Mouse (Mus musculus): ENCODE data around the gene Mpl. TPM values are rescaled to one million over a fixed set of nuclear protein-coding genes. Genes with fewer than 3 reads are reported as not detected.

The Mpl gene
- polyA plus RNA-seq, 2 experiments = 0.12 to 0.23 TPM

- H3K9me3 ChIP-seq (ENCODE audit: control insufficient read depth, low read length) = no peaks in the 10 kb centered on the region
- no peak within 1 kb of the TSS for H3K9ac ChIP-seq (ENCODE audit: low read depth, low read length, severe bottlenecking)
- TF ChIP-seq POLR2A (IDR thresholded peaks at IDR 0.05; ENCODE audit: borderline replicate concordance, extremely low read depth, insufficient read depth, insufficient read length) = no peak
- H3K4me3 ChIP-seq (replicated peaks; ENCODE audit: low read length) = no peak within 1 kb of the TSS
- H3K27ac ChIP-seq (replicated peaks; ENCODE audit: low read depth, low read length) = no peak within 1 kb of the TSS
- H3K4me2 ChIP-seq (replicated peaks; ENCODE audit: low read depth, low read length, severe bottlenecking) = no peak within 1 kb of the TSS
- 81% methylated on average over 8 of the region's 8 CpGs for WGBS
- ATAC-seq (ENCODE audit: low FRiP score, low read depth) = no peak
- no peaks in the 10 kb centered on the region for H3K27me3 ChIP-seq (ENCODE audit: control insufficient read depth, insufficient read depth, low read length)
- H3K36me3 ChIP-seq (ENCODE audit: control insufficient read depth, insufficient read depth, low read length) = no peaks in the 10 kb centered on the region
- no peaks in the 10 kb centered on the region for H3K4me1 ChIP-seq (ENCODE audit: control insufficient read depth, insufficient read depth, low read length)
- no peak for DNase-seq (ENCODE audit: low spot score)
Measured at GRCm38 (mm10) chr4:118489717-118490132, 32.4 kb upstream of the Mpl start, which contains the start of gene Tie1. TSS of gene Tie1 (minus strand) at chr4:118490061.

- Histone ChIP-seq H3K27me3 (ENCODE audit: control insufficient read depth, insufficient read depth, low read length) (no peaks in the 10 kb centered on the region), H3K4me1 (ENCODE audit: control insufficient read depth, insufficient read depth, low read length) (no peaks in the 10 kb centered on the region), H3K9ac (ENCODE audit: low read depth, low read length, severe bottlenecking) (0 out of 2 replicates have a peak overlapping the region, but pooled peaks have one; percentile 4), H3K27ac (replicated peaks; ENCODE audit: low read depth, low read length) (no peak overlapping the region), H3K9me3 (ENCODE audit: control insufficient read depth, low read length) (no peaks in the 10 kb centered on the region), H3K36me3 (ENCODE audit: control insufficient read depth, insufficient read depth, low read length) (no peaks in the 10 kb centered on the region), H3K4me2 (replicated peaks; ENCODE audit: low read depth, low read length, severe bottlenecking) (no peak overlapping the region), H3K4me3 (replicated peaks; ENCODE audit: low read length) (no peak overlapping the region)
- no peak for TF ChIP-seq POLR2A (IDR thresholded peaks at IDR 0.05; ENCODE audit: borderline replicate concordance, extremely low read depth, insufficient read depth, insufficient read length)
- no peak for DNase-seq (ENCODE audit: low spot score)
- ATAC-seq (ENCODE audit: low FRiP score, low read depth) = no peak
- WGBS = 38% methylated on average over 15 of the region's 15 CpGs
Measured at GRCm38 (mm10) chr4:118476773-118477530, 19.6 kb upstream of the Mpl start.

- no peak for TF ChIP-seq POLR2A (IDR thresholded peaks at IDR 0.05; ENCODE audit: borderline replicate concordance, extremely low read depth, insufficient read depth, insufficient read length)
- Histone ChIP-seq H3K27me3 (ENCODE audit: control insufficient read depth, insufficient read depth, low read length) (no peaks in the 10 kb centered on the region), H3K4me3 (replicated peaks; ENCODE audit: low read length) (no peak overlapping the region), H3K9ac (ENCODE audit: low read depth, low read length, severe bottlenecking) (no peak overlapping the region), H3K4me1 (ENCODE audit: control insufficient read depth, insufficient read depth, low read length) (no peaks in the 10 kb centered on the region), H3K36me3 (ENCODE audit: control insufficient read depth, insufficient read depth, low read length) (no peaks in the 10 kb centered on the region), H3K27ac (replicated peaks; ENCODE audit: low read depth, low read length) (no peak overlapping the region), H3K4me2 (replicated peaks; ENCODE audit: low read depth, low read length, severe bottlenecking) (no peak overlapping the region), H3K9me3 (ENCODE audit: control insufficient read depth, low read length) (no peaks in the 10 kb centered on the region)
- 87% methylated on average over 11 of the region's 11 CpGs for WGBS
- no peak for ATAC-seq (ENCODE audit: low FRiP score, low read depth)
- DNase-seq (ENCODE audit: low spot score) = no peak
Measured at GRCm38 (mm10) chr4:118472687-118473086, 15.4 kb upstream of the Mpl start.

GRCm38 (mm10) chr4:118471281-118471680 is 14.0 kb upstream of the Mpl start:
- 23% methylated on average over 6 of the region's 6 CpGs for WGBS
- no peak overlapping the region for H3K27ac ChIP-seq (replicated peaks; ENCODE audit: low read depth, low read length)

GRCm38 (mm10) chr4:118465697-118466163 is 8.4 kb upstream of the Mpl start:
- H3K36me3 ChIP-seq (ENCODE audit: control insufficient read depth, insufficient read depth, low read length) = no peaks in the 10 kb centered on the region
- H3K27ac ChIP-seq (replicated peaks; ENCODE audit: low read depth, low read length) = no peak overlapping the region
- H3K9me3 ChIP-seq (ENCODE audit: control insufficient read depth, low read length) = no peaks in the 10 kb centered on the region
- ATAC-seq (ENCODE audit: low FRiP score, low read depth) = no peak
- H3K4me1 ChIP-seq (ENCODE audit: control insufficient read depth, insufficient read depth, low read length) = no peaks in the 10 kb centered on the region
- WGBS = 16% methylated on average over 10 of the region's 11 CpGs
- no peak for DNase-seq (ENCODE audit: low spot score)
- H3K9ac ChIP-seq (ENCODE audit: low read depth, low read length, severe bottlenecking) = no peak overlapping the region
- H3K27me3 ChIP-seq (ENCODE audit: control insufficient read depth, insufficient read depth, low read length) = no peaks in the 10 kb centered on the region
- no peak overlapping the region for H3K4me3 ChIP-seq (replicated peaks; ENCODE audit: low read length)
- H3K4me2 ChIP-seq (replicated peaks; ENCODE audit: low read depth, low read length, severe bottlenecking) = no peak overlapping the region
- no peak for TF ChIP-seq POLR2A (IDR thresholded peaks at IDR 0.05; ENCODE audit: borderline replicate concordance, extremely low read depth, insufficient read depth, insufficient read length)

More at GRCm38 (mm10) chr4:118471281-118471680, 14.0 kb upstream of the Mpl start:
- no peak for DNase-seq (ENCODE audit: low spot score)
- Histone ChIP-seq H3K4me1 (ENCODE audit: control insufficient read depth, insufficient read depth, low read length) (no peaks in the 10 kb centered on the region), H3K4me3 (replicated peaks; ENCODE audit: low read length) (no peak overlapping the region), H3K4me2 (replicated peaks; ENCODE audit: low read depth, low read length, severe bottlenecking) (no peak overlapping the region), H3K27me3 (ENCODE audit: control insufficient read depth, insufficient read depth, low read length) (no peaks in the 10 kb centered on the region), H3K9ac (ENCODE audit: low read depth, low read length, severe bottlenecking) (no peak overlapping the region), H3K9me3 (ENCODE audit: control insufficient read depth, low read length) (no peaks in the 10 kb centered on the region), H3K36me3 (ENCODE audit: control insufficient read depth, insufficient read depth, low read length) (no peaks in the 10 kb centered on the region)
- TF ChIP-seq POLR2A (IDR thresholded peaks at IDR 0.05; ENCODE audit: borderline replicate concordance, extremely low read depth, insufficient read depth, insufficient read length) = no peak
- ATAC-seq (ENCODE audit: low FRiP score, low read depth) = no peak
